Mouse (Mus musculus) T-helper 17 cell (primary cell): ENCODE results near the gene Slc35b1.

Experiments
- in situ Hi-C, 2 experiments: fragments of 300-600 bp; cut with MboI, MseI; formaldehyde crosslinking; loops; 1 replicate in 1 of 2; 2 replicates in 1 of 2; pipeline ENCODE4 v1.15.1; 2025; ENCODE audit warnings: high pct_unique_total_duplicates in 2 of 2

Slc35b1 gene

GRCm38 (mm10) chr11:95384319-95384972 lies at the start of gene Slc35b1:
Gene Slc35b1, plus strand, starts transcription at chr11:95384692.
- in situ Hi-C loops, result no loop called here

- in situ Hi-C loops, result no loop called here
These were observed 47.8 kb upstream of the Slc35b1 start, which contains the start of gene Fam117a for GRCm38 (mm10) chr11:95336568-95337128. Gene Fam117a, plus strand, starts transcription at chr11:95337018.

GRCm38 (mm10) chr11:95337129-95337813 lies 47.2 kb upstream of the Slc35b1 start:
- in situ Hi-C loops, result no loop called here

- in situ Hi-C loops, result no loop called here
These were observed 46.6 kb upstream of the Slc35b1 start for GRCm38 (mm10) chr11:95337846-95338342.

- in situ Hi-C loops, result no loop called here
These were observed 44.9 kb upstream of the Slc35b1 start for GRCm38 (mm10) chr11:95339471-95340021.

- in situ Hi-C loops, result no loop called here
These were observed 44.2 kb upstream of the Slc35b1 start for GRCm38 (mm10) chr11:95340259-95340658.

GRCm38 (mm10) chr11:95340664-95341063 lies 43.8 kb upstream of the Slc35b1 start:
- in situ Hi-C loops, result no loop called here

GRCm38 (mm10) chr11:95343180-95343579 lies 41.3 kb upstream of the Slc35b1 start:
- in situ Hi-C loops, result no loop called here

GRCm38 (mm10) chr11:95344181-95344580 lies 40.3 kb upstream of the Slc35b1 start:
- in situ Hi-C loops, result no loop called here

- in situ Hi-C loops, result no loop called here
These were observed 34.2 kb upstream of the Slc35b1 start for GRCm38 (mm10) chr11:95350289-95350688.

GRCm38 (mm10) chr11:95350960-95351359 lies 33.5 kb upstream of the Slc35b1 start:
- in situ Hi-C loops, result no loop called here

GRCm38 (mm10) chr11:95352686-95353085 lies 31.8 kb upstream of the Slc35b1 start:
- in situ Hi-C loops, result no loop called here

- in situ Hi-C loops, result no loop called here
These were observed 31.3 kb upstream of the Slc35b1 start for GRCm38 (mm10) chr11:95353226-95353625.

GRCm38 (mm10) chr11:95354228-95354944 lies 30.1 kb upstream of the Slc35b1 start:
- in situ Hi-C loops, result no loop called here

GRCm38 (mm10) chr11:95354945-95355660 lies 29.4 kb upstream of the Slc35b1 start:
- in situ Hi-C loops, result no loop called here

GRCm38 (mm10) chr11:95355661-95356011 lies 28.9 kb upstream of the Slc35b1 start:
- in situ Hi-C loops, result no loop called here

GRCm38 (mm10) chr11:95356039-95356438 lies 28.5 kb upstream of the Slc35b1 start:
- in situ Hi-C loops, result no loop called here

GRCm38 (mm10) chr11:95356469-95357273 lies 27.8 kb upstream of the Slc35b1 start:
- in situ Hi-C loops, result no loop called here

- in situ Hi-C loops, result no loop called here
These were observed 26.2 kb upstream of the Slc35b1 start for GRCm38 (mm10) chr11:95358263-95358662.

GRCm38 (mm10) chr11:95364388-95364787 lies 20.1 kb upstream of the Slc35b1 start:
- in situ Hi-C loops, result loop anchor here in 1 of 2 experiments (10.0 kb wide), 1 partner anchor 1730 kb away; no protein-coding TSS in a partner anchor
